Mouse (Mus musculus) heart, adult 2 months (tissue): ENCODE data around the gene Psmd9. TPM values are rescaled to one million over a fixed set of nuclear protein-coding genes. Genes with fewer than 3 reads are reported as not detected.

Experiments
- DNase-seq, 2 experiments: peaks; one replicate each; pipeline ENCODE4 v3.0.0; 2021
- H3K27ac ChIP-seq: fragments of 200-600 bp; 2 replicates; pipeline ENCODE4 v1.8.1; 2022
- H3K27me3 ChIP-seq: fragments of 200-500 bp; 2 replicates; pipeline ENCODE4 v1.6.1; 2012; ENCODE audit warnings: mild to moderate bottlenecking, low read length, inconsistent platforms, mixed read lengths; ENCODE audit not compliant: control insufficient read depth, insufficient read depth
- H3K36me3 ChIP-seq: fragments of 200-500 bp; 2 replicates; pipeline ENCODE4 v1.6.1; 2012; ENCODE audit warnings: low read length, inconsistent platforms; ENCODE audit not compliant: control insufficient read depth, insufficient read depth
- H3K4me1 ChIP-seq: fragments of 200-500 bp; 2 replicates; pipeline ENCODE4 v1.6.1; 2011; ENCODE audit warnings: low read length; ENCODE audit not compliant: control insufficient read depth, insufficient read depth
- H3K4me3 ChIP-seq: fragments of 200-600 bp; 2 replicates; pipeline ENCODE4 v1.8.1; 2022
- H3K79me2 ChIP-seq: fragments of 200-500 bp; replicated peaks from 2 replicates; pipeline ENCODE4 v1.6.1; 2012; ENCODE audit warnings: mild to moderate bottlenecking, inconsistent platforms, low read length, moderate library complexity, mixed read lengths; ENCODE audit not compliant: control insufficient read depth, insufficient read depth
- H3K9ac ChIP-seq: fragments of 200-500 bp; 2 replicates; pipeline ENCODE4 v1.6.1; 2012; ENCODE audit warnings: low read depth, mild to moderate bottlenecking, control low read depth, inconsistent platforms, low read length, mixed read lengths
- CTCF ChIP-seq: fragments of 200-600 bp; IDR thresholded peaks from 2 replicates; pipeline ENCODE4 v1.8.1; 2022; ENCODE audit warnings: antibody characterized with exemption, mild to moderate bottlenecking, moderate library complexity
- EP300 ChIP-seq: fragments of 200-500 bp; IDR thresholded peaks from 2 replicates; pipeline ENCODE4 v1.6.1; 2011; ENCODE audit warnings: low read depth, low read length, control low read depth; ENCODE audit not compliant: insufficient read depth
- POLR2A ChIP-seq: fragments of 200-500 bp; IDR thresholded peaks from 2 replicates; pipeline ENCODE4 v1.6.1; 2011; ENCODE audit warnings: mild to moderate bottlenecking, low read depth, low read length, control low read depth; ENCODE audit not compliant: insufficient read depth
- WGBS: fragments of 180-500 bp; shearing (Covaris S2); methylation state at CpG from one replicate; pipeline ENCODE4 v1.1.7; 2018; 5-methylcytosine and 5-hydroxymethylcytosine counted together
- intact Hi-C: fragments of 180-260 bp; cut with DNase I; formaldehyde crosslinking; loops from one replicate; pipeline ENCODE4 v1.15.1; 2025
- polyA plus RNA-seq: library from polyadenylated mRNA; depleted of rRNA; stranded (reverse); fragments of >200 nt; gene quantifications from 2 replicates; pipeline ENCODE4 v1.2.3, GENCODE M21; 2012
- total RNA-seq, 2 experiments: library from RNA; stranded (reverse); gene quantifications; 2 replicates each; pipeline ENCODE4 v1.2.3; 2021

Gene Psmd9
- total and polyA plus RNA-seq, 3 experiments = 13.3 to 16.4 (median 14.8) TPM

GRCm38 (mm10) chr5:123251834-123252233 is 82.6 kb downstream of the Psmd9 start, which contains the start of gene Wdr66:
Gene Wdr66 (plus strand): TSS chr5:123252102.
- WGBS = 4% methylated on average over 18 of the region's 18 CpGs
- peak; percentile 78 to 82 for DNase-seq
- intact Hi-C loops = loop anchor here (5.0 kb wide), 2 partner anchors 115 to 185 kb away; no protein-coding TSS in a partner anchor
- no peaks in the 10 kb centered on the region for H3K36me3 ChIP-seq
- no peaks in the 10 kb centered on the region for H3K79me2 ChIP-seq
- no peak within 1 kb of the TSS for H3K4me3 ChIP-seq
- H3K27me3 ChIP-seq = no peaks in the 10 kb centered on the region
- no peaks in the 10 kb centered on the region for H3K4me1 ChIP-seq
- no peak within 1 kb of the TSS for H3K27ac ChIP-seq
- no peak for TF ChIP-seq POLR2A
- peak; percentile 85 for TF ChIP-seq CTCF
- no peak within 1 kb of the TSS for H3K9ac ChIP-seq

- intact Hi-C loops = no loop called here
- no peaks in the 10 kb centered on the region for H3K36me3 ChIP-seq
- H3K27me3 ChIP-seq = no peaks in the 10 kb centered on the region
- H3K27ac ChIP-seq = peak overlapping the region; percentile 12; the same call in 1 of the 2 replicates
- TF ChIP-seq CTCF (no peak), POLR2A (no peak), EP300 (no peak)
- H3K9ac ChIP-seq = no peak overlapping the region
- H3K4me1 ChIP-seq = no peaks in the 10 kb centered on the region
- no peaks in the 10 kb centered on the region for H3K79me2 ChIP-seq
- WGBS = 21% methylated on average over 23 of the region's 23 CpGs
- DNase-seq = no peak
- no peak overlapping the region for H3K4me3 ChIP-seq
Measured at GRCm38 (mm10) chr5:123256841-123257755, 87.9 kb downstream of the Psmd9 start.

- intact Hi-C loops = no loop called here
- Histone ChIP-seq H3K9ac (no peak overlapping the region), H3K4me3 (no peak overlapping the region), H3K36me3 (no peaks in the 10 kb centered on the region), H3K27ac (no peak overlapping the region), H3K27me3 (no peaks in the 10 kb centered on the region), H3K79me2 (no peaks in the 10 kb centered on the region), H3K4me1 (no peaks in the 10 kb centered on the region)
- TF ChIP-seq POLR2A = no peak
- no peak for TF ChIP-seq EP300
- peak; percentile 88 for TF ChIP-seq CTCF
- DNase-seq = peak; percentile 29 to 63
- 51% methylated on average over 5 of the region's 5 CpGs for WGBS
Measured at GRCm38 (mm10) chr5:123258990-123259389, 89.8 kb downstream of the Psmd9 start.

- Histone ChIP-seq H3K4me1 (no peaks in the 10 kb centered on the region), H3K79me2 (no peaks in the 10 kb centered on the region), H3K4me3 (no peak overlapping the region), H3K27ac (no peak overlapping the region), H3K9ac (no peak overlapping the region), H3K36me3 (no peaks in the 10 kb centered on the region), H3K27me3 (no peaks in the 10 kb centered on the region)
- no peak for DNase-seq
- TF ChIP-seq EP300 (no peak), POLR2A (no peak), CTCF (no peak)
- 77% methylated on average over 8 of the region's 8 CpGs for WGBS
- intact Hi-C loops = no loop called here
Measured at GRCm38 (mm10) chr5:123260698-123261097, 91.5 kb downstream of the Psmd9 start.

- Histone ChIP-seq H3K27me3 (no peaks in the 10 kb centered on the region), H3K27ac (no peak overlapping the region), H3K4me3 (no peak overlapping the region), H3K79me2 (no peaks in the 10 kb centered on the region), H3K9ac (no peak overlapping the region), H3K36me3 (no peaks in the 10 kb centered on the region), H3K4me1 (no peaks in the 10 kb centered on the region)
- intact Hi-C loops = no loop called here
- DNase-seq = no peak
- 86% methylated on average over 3 of the region's 3 CpGs for WGBS
- TF ChIP-seq EP300 = no peak
- TF ChIP-seq CTCF = peak; percentile 36
Measured at GRCm38 (mm10) chr5:123266909-123267308, 97.7 kb downstream of the Psmd9 start.
